Mouse (Mus musculus) bone marrow, adult 2 months (tissue): ENCODE results near the gene Raver2. TPM values are rescaled to one million over a fixed set of nuclear protein-coding genes. Genes with fewer than 3 reads are reported as not detected.
A peak's percentile ranks its signal among the peaks of the same experiment; 100 is the strongest.

Experiments used
- H3K27ac ChIP-seq: fragments of 200-500 bp; 2 replicates; pipeline ENCODE4 v1.5.1; 2012; ENCODE audit warnings: low read depth, mild to moderate bottlenecking, control low read depth, inconsistent platforms, low read length; ENCODE audit not compliant: control insufficient read depth, poor library complexity, insufficient read depth
- H3K4me1 ChIP-seq: fragments of 200-500 bp; 2 replicates; pipeline ENCODE4 v1.6.1; 2011; ENCODE audit warnings: low read length; ENCODE audit not compliant: control insufficient read depth, insufficient read depth
- H3K4me3 ChIP-seq: fragments of 200-500 bp; replicated peaks from 2 replicates; pipeline ENCODE3; 2011; ENCODE audit warnings: mild to moderate bottlenecking, low read depth, low read length, control low read depth; ENCODE audit not compliant: control insufficient read depth
- CTCF ChIP-seq: fragments of 200-500 bp; IDR thresholded peaks from 2 replicates; pipeline ENCODE4 v1.5.1; 2011; ENCODE audit warnings: low read length, control low read depth; ENCODE audit not compliant: control insufficient read depth, insufficient read depth
- POLR2A ChIP-seq: fragments of 200-500 bp; IDR thresholded peaks from 2 replicates; pipeline ENCODE4 v1.6.1; 2011; ENCODE audit warnings: low read depth, mild to moderate bottlenecking, control low read depth, low read length, borderline replicate concordance; ENCODE audit not compliant: control insufficient read depth
- WGBS: fragments of 180-500 bp; shearing (Covaris S2); methylation state at CpG from one replicate; pipeline ENCODE4 v1.1.7; 2018; 5-methylcytosine and 5-hydroxymethylcytosine counted together
- polyA plus RNA-seq: library from polyadenylated mRNA; stranded (reverse); fragments of >200 nt; gene quantifications from 2 replicates; pipeline ENCODE4 v1.2.4, GENCODE M21; 2011; ENCODE audit warnings: low replicate concordance; ENCODE audit not compliant: missing spikeins, insufficient read depth, insufficient read length

The Raver2 gene
- polyA plus RNA-seq, 1 experiment = not detected

GRCm38 (mm10) chr4:101199433-101200081, 130.8 kb downstream of the Raver2 start:
- WGBS = 63% methylated on average over 8 of the region's 8 CpGs
- H3K27ac ChIP-seq = no peak overlapping the region

More at GRCm38 (mm10) chr4:101199433-101200081, 130.8 kb downstream of the Raver2 start:
- Histone ChIP-seq H3K4me1 (peaks cover 4% of the 10 kb centered on the region), H3K4me3 (no peak overlapping the region)
- no peak for TF ChIP-seq POLR2A
- TF ChIP-seq CTCF = peak; percentile 16; the same call in 1 of the 2 replicates

Other genes starting within 250 kb of the Raver2 start
- not detected in 2 replicates for gene Gm10577, start 48.3 kb upstream of the Raver2 start, polyA plus RNA-seq
- gene Jak1, start 196.3 kb downstream of the Raver2 start, polyA plus RNA-seq = 29.3 and 44.7 TPM in 2 replicates